ENCODE assay signal across 25 mouse cellular contexts in the genomic region with DNA sequence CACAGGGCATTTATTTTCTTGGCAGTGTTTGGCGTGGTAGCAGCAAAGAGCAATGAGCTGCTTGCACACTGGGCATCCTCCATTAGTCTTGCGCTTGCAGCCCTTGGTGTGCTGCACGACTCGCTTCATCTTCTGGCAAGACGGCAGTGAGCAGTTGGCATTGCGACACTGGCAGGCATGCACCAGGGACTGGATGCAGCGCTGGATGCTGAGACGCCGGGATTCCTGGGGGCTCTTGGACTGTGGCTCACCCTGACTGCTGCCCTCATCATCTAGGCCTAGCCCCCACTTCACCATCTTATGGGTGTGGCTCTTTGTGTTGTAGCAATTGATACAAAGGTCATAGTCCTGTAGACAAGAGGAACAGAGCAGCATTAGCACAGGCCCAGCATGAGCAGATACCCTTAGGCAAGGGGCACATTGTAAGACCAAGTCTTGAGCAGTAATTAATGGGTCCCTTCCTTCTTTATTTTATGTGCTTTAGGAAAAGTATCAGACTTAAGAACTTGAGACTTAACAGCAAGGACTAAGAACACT. TPM values are rescaled to one million over a fixed set of nuclear protein-coding genes. Genes with fewer than 3 reads are reported as not detected.
"Had no signal": no experiment of that assay in that cellular context is flagged by ENCODE, and none has a peak within 500 bp of the region (broad histone marks: within the 10 kb centered on the region; RNA-seq: fewer than 3 reads in every experiment).

No protein-coding gene starts in this region.

- ATAC-seq: liver, postnatal 0 days; lung, postnatal 0 days; midbrain, embryonic 13.5 days; midbrain, embryonic 16.5 days had no signal

- H3K27ac ChIP-seq: kidney, embryonic 15.5 days; limb, embryonic 10.5 days; limb, embryonic 13.5 days; liver, embryonic 14.5 days; macrophage; midbrain, embryonic 10.5 days; midbrain, embryonic 13.5 days; neural tube, embryonic 12.5 days; neural tube, embryonic 15.5 days; stomach, embryonic 15.5 days had no signal

- H3K9ac ChIP-seq: kidney, embryonic 15.5 days; limb, embryonic 13.5 days; liver, embryonic 14.5 days; liver, postnatal 0 days; lung, embryonic 14.5 days; midbrain, embryonic 13.5 days; neural tube, embryonic 12.5 days; neural tube, embryonic 15.5 days; stomach, embryonic 15.5 days had no signal

- H3K27me3 ChIP-seq: kidney, embryonic 15.5 days; limb, embryonic 13.5 days; midbrain, embryonic 13.5 days; neural tube, embryonic 12.5 days; neural tube, embryonic 15.5 days; stomach, embryonic 15.5 days had no signal

- H3K9me3 ChIP-seq: kidney, embryonic 15.5 days; limb, embryonic 10.5 days; limb, embryonic 13.5 days; midbrain, embryonic 10.5 days; midbrain, embryonic 13.5 days; neural tube, embryonic 12.5 days; neural tube, embryonic 15.5 days; stomach, embryonic 15.5 days had no signal

- DNase-seq: kidney, adult 8-10 months; kidney, postnatal 10 days; kidney, postnatal 36 days; liver; liver, postnatal 0 days; lung, embryonic 14.5 days; right cerebral cortex, postnatal 25 days; spleen, adult 18-20 months; thymus, postnatal 25 days had no signal

- H3K4me1 ChIP-seq: kidney, embryonic 15.5 days; limb, embryonic 10.5 days; limb, embryonic 13.5 days; midbrain, embryonic 10.5 days; midbrain, embryonic 13.5 days; neural tube, embryonic 12.5 days; neural tube, embryonic 15.5 days; stomach, embryonic 15.5 days had no signal

- H3K4me2 ChIP-seq: kidney, embryonic 15.5 days; limb, embryonic 13.5 days; lung, embryonic 14.5 days; midbrain, embryonic 13.5 days; neural tube, embryonic 12.5 days; neural tube, embryonic 15.5 days; stomach, embryonic 15.5 days had no signal

- H3K4me3 ChIP-seq: kidney, embryonic 15.5 days; limb, embryonic 10.5 days; limb, embryonic 13.5 days; midbrain, embryonic 10.5 days; midbrain, embryonic 13.5 days; neural tube, embryonic 12.5 days; neural tube, embryonic 15.5 days; stomach, embryonic 15.5 days had no signal

RNA-seq across cellular contexts. Expression of gene Dnase1, which starts 49.2 kb away (rescaled TPM):
- total RNA-seq: layer of hippocampus, adult 18-20 months; layer of hippocampus, postnatal 14 days; left cerebral cortex, postnatal 25 days; monocyte, adult 5-6 weeks had no signal
- polyA plus RNA-seq: macrophage had no signal
